Mouse (Mus musculus) ES-E14 (cell line): ENCODE results near the gene Smpd1. TPM values are rescaled to one million over a fixed set of nuclear protein-coding genes. Genes with fewer than 3 reads are reported as not detected.

Experiments used
- DNase-seq: peaks from one replicate; pipeline ENCODE4 v3.0.0-alpha.2; 2013; ENCODE audit warnings: low read depth, low spot score
- H3K27ac ChIP-seq: 2 replicates; pipeline ENCODE4 v1.5.1; 2012; ENCODE audit warnings: low read depth, mild to moderate bottlenecking, low read length, moderate library complexity, mixed read lengths; ENCODE audit not compliant: poor library complexity, insufficient read depth, severe bottlenecking
- H3K36me3 ChIP-seq: 2 replicates; pipeline ENCODE4 v1.6.1; 2012; ENCODE audit warnings: mild to moderate bottlenecking, low read length, moderate library complexity, mixed read lengths; ENCODE audit not compliant: control insufficient read depth, poor library complexity, insufficient read depth, severe bottlenecking
- H3K4me1 ChIP-seq, 2 experiments: fragments of 150-350 bp in 1 of 2; sonication (generic) in 1 of 2; 2 replicates each; pipeline ENCODE4 v1.6.1; 2012; ENCODE audit warnings: low read length in 2 of 2, mild to moderate bottlenecking in 1 of 2, mixed read lengths in 1 of 2; ENCODE audit not compliant: control insufficient read depth in 2 of 2, insufficient read depth in 2 of 2, poor library complexity in 1 of 2
- H3K4me3 ChIP-seq, 2 experiments: fragments of 150-350 bp in 1 of 2; sonication (generic) in 1 of 2; 2 replicates each; pipeline ENCODE4 v1.5.1; 2012; ENCODE audit warnings: low read length in 2 of 2, low read depth in 1 of 2, mild to moderate bottlenecking in 1 of 2, mixed read lengths in 1 of 2; ENCODE audit not compliant: insufficient read depth in 1 of 2, poor library complexity in 1 of 2, severe bottlenecking in 1 of 2
- H3K9ac ChIP-seq: 2 replicates; pipeline ENCODE4 v1.6.1; 2012; ENCODE audit warnings: low read depth, mild to moderate bottlenecking, low read length, mixed read lengths; ENCODE audit not compliant: poor library complexity, insufficient read depth, severe bottlenecking
- H3K9me3 ChIP-seq: fragments of 150-350 bp; sonication (generic); 2 replicates; pipeline ENCODE4 v1.6.1; 2012; ENCODE audit warnings: low read depth, mild to moderate bottlenecking, low read length; ENCODE audit not compliant: control insufficient read depth, insufficient read depth
- CHD2 ChIP-seq: IDR thresholded peaks from 2 replicates; pipeline ENCODE4 v1.6.1; 2014; ENCODE audit warnings: mild to moderate bottlenecking, low read depth, low read length, inconsistent platforms
- HCFC1 ChIP-seq: IDR thresholded peaks from 2 replicates; pipeline ENCODE4 v1.6.1; 2012; ENCODE audit warnings: low read length, inconsistent platforms, borderline replicate concordance; ENCODE audit not compliant: insufficient read depth
- MAFK ChIP-seq: IDR thresholded peaks from 2 replicates; pipeline ENCODE4 v1.6.1; 2014; ENCODE audit warnings: mild to moderate bottlenecking, low read depth, low read length, inconsistent platforms; ENCODE audit not compliant: insufficient read depth
- ZC3H11A ChIP-seq: IDR thresholded peaks from 2 replicates; pipeline ENCODE4 v1.6.1; 2012; ENCODE audit warnings: low read depth, mild to moderate bottlenecking, inconsistent platforms, low read length, borderline replicate concordance
- ZNF384 ChIP-seq: IDR thresholded peaks from 2 replicates; pipeline ENCODE4 v1.6.1; 2012; ENCODE audit warnings: low read depth, low read length, inconsistent platforms
- in situ Hi-C, 2 experiments: fragments of 600-800 bp; cut with MboI; formaldehyde crosslinking; loops; one replicate each; pipeline ENCODE4 v1.15.1; 2025; ENCODE audit warnings: low sequenced_read_pairs in 2 of 2, inconsistent platforms in 1 of 2; ENCODE audit not compliant: unreplicated experiment in 2 of 2
- total RNA-seq: library from RNA; depleted of rRNA; stranded (reverse); fragments of 300-350 nt; gene quantifications from 2 replicates; pipeline ENCODE4 v1.2.3, GENCODE M21; 2012

The Smpd1 gene
- total RNA-seq, 1 experiment: 22.8 TPM

DNA sequence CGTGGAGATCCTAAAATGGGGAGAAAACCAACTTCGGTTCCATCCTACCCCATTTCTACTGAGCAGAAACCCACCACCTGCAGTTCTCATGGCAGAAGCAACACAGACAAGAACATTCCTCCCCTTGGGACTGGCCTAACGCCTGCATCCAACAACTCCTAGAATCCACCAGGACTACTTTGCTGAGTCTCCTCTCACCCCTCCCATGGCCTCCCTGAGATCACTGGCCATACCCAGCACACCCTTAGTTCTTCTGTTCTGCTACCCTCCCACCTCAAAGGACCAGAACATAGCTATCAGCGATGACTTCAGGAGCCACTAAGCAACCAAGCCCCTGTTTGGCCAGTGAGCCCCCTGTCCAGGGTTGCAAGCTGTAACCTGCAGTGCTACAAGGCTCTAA lies 16.6 kb downstream of the Smpd1 start:
- no peak for TF ChIP-seq HCFC1
- no peak for TF ChIP-seq ZNF384
- no peak for TF ChIP-seq MAFK
- no peak for TF ChIP-seq ZC3H11A
- TF ChIP-seq CHD2: no peak

DNA sequence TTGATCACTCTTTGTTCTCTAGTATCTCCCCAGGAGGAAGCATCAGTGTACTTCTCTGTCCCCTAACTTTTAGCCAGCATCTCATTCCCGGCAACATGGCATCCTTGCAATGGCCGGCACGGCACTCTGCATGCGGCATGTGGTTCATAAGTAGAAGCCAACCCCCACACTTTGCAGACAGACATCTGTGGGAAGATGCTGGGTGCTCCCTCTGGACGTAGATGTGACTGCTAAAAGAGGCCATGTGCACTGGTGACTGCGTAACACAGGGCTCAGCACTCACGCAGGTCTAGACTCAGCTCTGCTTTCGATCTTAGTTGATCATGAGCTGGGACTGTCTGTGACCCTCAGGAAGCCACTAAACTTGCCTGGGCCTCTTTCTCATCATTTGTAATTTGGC lies 18.8 kb downstream of the Smpd1 start:
- peaks cover 0 to 7% of the 10 kb centered on the region in 2 experiments; a peak in 1 of 4 replicates for H3K4me1 ChIP-seq
- no peak overlapping the region for H3K27ac ChIP-seq
- H3K9me3 ChIP-seq: no peaks in the 10 kb centered on the region
- H3K4me3 ChIP-seq: no peak overlapping the region
- peaks cover 2% of the 10 kb centered on the region; the same call in 1 of the 2 replicates for H3K36me3 ChIP-seq
- TF ChIP-seq CHD2 (no peak), ZC3H11A (no peak), HCFC1 (no peak), MAFK (no peak), ZNF384 (no peak)
- H3K9ac ChIP-seq: no peak overlapping the region
- in situ Hi-C loops: no loop called here
- no peak for DNase-seq

More for the DNA sequence above, 16.6 kb downstream of the Smpd1 start:
- Histone ChIP-seq H3K9ac (no peak overlapping the region), H3K36me3 (peaks cover 2% of the 10 kb centered on the region; the same call in 1 of the 2 replicates), H3K4me1 (peaks cover 0 to 7% of the 10 kb centered on the region in 2 experiments; a peak in 1 of 4 replicates), H3K27ac (no peak overlapping the region), H3K9me3 (no peaks in the 10 kb centered on the region), H3K4me3 (no peak overlapping the region)
- in situ Hi-C loops: no loop called here
- no peak for DNase-seq

DNA sequence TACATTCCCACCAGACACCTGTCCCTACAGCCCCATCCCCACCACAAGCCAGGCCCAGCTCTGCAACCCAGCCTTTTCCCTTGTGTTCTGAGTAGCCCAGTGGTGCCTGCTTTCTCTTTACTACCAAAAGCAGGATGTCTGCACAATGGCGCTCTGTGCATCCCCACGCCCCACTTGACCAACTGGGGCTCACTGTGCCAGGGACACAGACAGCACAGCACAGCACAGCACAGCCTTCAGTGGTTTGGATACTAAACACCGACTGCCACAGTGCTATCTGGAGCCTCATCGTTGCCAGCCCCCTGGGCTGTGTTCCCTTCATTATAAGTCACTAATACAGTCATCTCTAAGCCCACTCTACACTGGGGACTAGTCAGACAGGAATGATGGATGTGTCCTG lies 20.4 kb downstream of the Smpd1 start:
- no peak overlapping the region for H3K27ac ChIP-seq
- TF ChIP-seq ZC3H11A: no peak
- TF ChIP-seq ZNF384: no peak
- no peak for TF ChIP-seq CHD2
- TF ChIP-seq MAFK: no peak
- TF ChIP-seq HCFC1: no peak
- DNase-seq: no peak
- no peaks in the 10 kb centered on the region for H3K4me1 ChIP-seq
- H3K9me3 ChIP-seq: no peaks in the 10 kb centered on the region
- H3K4me3 ChIP-seq: no peak overlapping the region
- peaks cover 2% of the 10 kb centered on the region; the same call in 1 of the 2 replicates for H3K36me3 ChIP-seq
- in situ Hi-C loops: no loop called here
- no peak overlapping the region for H3K9ac ChIP-seq

DNA sequence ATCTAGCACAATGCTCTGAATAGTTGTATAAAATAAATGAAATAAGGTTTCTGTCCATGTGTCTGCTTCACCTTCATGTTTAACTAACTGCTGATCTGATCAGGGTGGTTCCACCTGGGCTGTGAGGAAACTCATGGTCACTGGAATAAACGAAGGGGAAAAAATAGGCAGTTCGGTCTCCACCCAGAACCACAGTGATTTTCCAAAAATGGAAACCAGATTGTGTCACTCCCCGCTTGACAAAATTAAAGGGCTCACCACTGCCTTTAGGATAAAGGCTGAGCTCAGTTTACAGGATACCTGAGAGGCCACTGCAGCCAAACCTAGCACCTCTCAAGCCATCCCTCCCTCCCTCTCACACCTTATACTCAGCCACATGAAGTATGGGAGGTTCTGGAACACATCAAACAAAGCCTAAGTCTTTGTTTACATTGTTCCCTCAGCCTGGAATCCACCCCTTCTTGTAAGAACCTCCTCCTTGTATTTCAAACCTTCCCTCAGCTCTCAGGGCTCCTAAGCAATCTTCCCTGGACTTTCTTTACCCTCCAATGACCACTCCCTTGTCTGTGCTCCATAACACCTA lies 22.1 kb downstream of the Smpd1 start:
- TF ChIP-seq ZNF384 (no peak), CHD2 (no peak), HCFC1 (no peak), ZC3H11A (no peak), MAFK (no peak)
- no peak overlapping the region for H3K27ac ChIP-seq
- DNase-seq: no peak
- no peaks in the 10 kb centered on the region; a peak in 1 of 4 replicates for H3K4me1 ChIP-seq
- H3K4me3 ChIP-seq: no peak overlapping the region
- no peaks in the 10 kb centered on the region for H3K9me3 ChIP-seq
- H3K36me3 ChIP-seq: peaks cover 2% of the 10 kb centered on the region; the same call in 1 of the 2 replicates
- no peak overlapping the region for H3K9ac ChIP-seq
- in situ Hi-C loops: no loop called here
